Mouse (Mus musculus) liver, postnatal 0 days (tissue): ENCODE results near the gene Wbp11.

Experiments
- CTCF ChIP-seq: sonication (generic); IDR thresholded peaks from 2 replicates; pipeline ENCODE4 v1.5.1; 2016; ENCODE audit warnings: antibody characterized with exemption, low read depth
- EP300 ChIP-seq: IDR thresholded peaks from 2 replicates; pipeline ENCODE4 v1.6.1; 2016; ENCODE audit warnings: antibody characterized with exemption, low read depth, mild to moderate bottlenecking

DNA sequence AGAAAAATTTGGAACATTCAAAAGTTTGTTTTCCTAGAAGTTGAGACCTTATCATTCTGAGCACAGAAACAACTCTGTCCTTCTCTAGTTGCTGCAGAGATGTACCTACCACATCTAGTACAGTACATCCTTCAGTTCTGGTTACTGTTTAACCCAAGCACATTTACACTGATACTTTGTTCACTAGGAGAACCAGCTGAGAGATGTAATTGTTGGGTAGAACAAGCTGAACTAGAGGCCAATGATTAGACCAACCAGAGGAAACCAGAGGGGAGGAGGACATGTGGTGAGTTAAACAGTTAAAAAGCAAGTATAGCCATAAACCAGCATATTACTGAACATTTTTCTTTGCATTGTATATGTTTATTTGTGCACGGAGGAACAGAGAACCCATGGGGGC, 51.6 kb downstream of the Wbp11 start:
- no peak for TF ChIP-seq CTCF
- TF ChIP-seq EP300: no peak
